Mouse (Mus musculus) liver, adult 10 weeks (tissue): ENCODE data around the gene Gm6685. TPM values are rescaled to one million over a fixed set of nuclear protein-coding genes. Genes with fewer than 3 reads are reported as not detected.

Source experiments
- polyA plus RNA-seq: library from polyadenylated mRNA; stranded (reverse); fragments of 350-450 nt; fragmentation: Illumina TruSeq; extraction: RNeasy Lipid Tissue Mini Kit (QIAGEN cat#74804); gene quantifications from one replicate; pipeline ENCODE4 v1.2.3, GENCODE M21; 2014; ENCODE audit warnings: low read depth, low replicate concordance

The Gm6685 gene
- polyA plus RNA-seq, result not detected

GRCm38 (mm10) chr11:28339224-28340150 lies at the start of gene Gm6685:
Gene Gm6685, minus strand, starts transcription at chr11:28339867.

Other genes starting within 250 kb of the Gm6685 start
- gene Ccdc85a, start 244.5 kb upstream of the Gm6685 start, polyA plus RNA-seq, result not detected